Mouse (Mus musculus) adrenal gland, adult 2 months (tissue): ENCODE results near the gene Hist1h2be. TPM values are rescaled to one million over a fixed set of nuclear protein-coding genes. Genes with fewer than 3 reads are reported as not detected.

Experiments
- DNase-seq: peaks from one replicate; pipeline ENCODE4 v3.0.0; 2021
- long read RNA-seq: library from polyadenylated mRNA; stranded (forward); transcript quantifications from one replicate; pipeline ENCODE4 v2.0.0, GENCODE M21; 2021
- polyA plus RNA-seq: library from polyadenylated mRNA; depleted of rRNA; stranded (reverse); fragments of >200 nt; gene quantifications from 2 replicates; pipeline ENCODE4 v1.2.3, GENCODE M21; 2012; rRNA removed
- total RNA-seq, 2 experiments: library from RNA; stranded (reverse); gene quantifications; 2 replicates each; pipeline ENCODE4 v1.2.3; 2021

Hist1h2be gene
- total RNA-seq (10 to 100 TPM; 11.3 to 14.8 TPM), polyA plus RNA-seq (1.7 and 2.0 TPM in 2 replicates)
- long read RNA-seq, partial matches to known transcripts, result 1 of 3 reads
- long read RNA-seq, other reads (novel, unspliced or antisense), result 0 of 3 reads

DNA sequence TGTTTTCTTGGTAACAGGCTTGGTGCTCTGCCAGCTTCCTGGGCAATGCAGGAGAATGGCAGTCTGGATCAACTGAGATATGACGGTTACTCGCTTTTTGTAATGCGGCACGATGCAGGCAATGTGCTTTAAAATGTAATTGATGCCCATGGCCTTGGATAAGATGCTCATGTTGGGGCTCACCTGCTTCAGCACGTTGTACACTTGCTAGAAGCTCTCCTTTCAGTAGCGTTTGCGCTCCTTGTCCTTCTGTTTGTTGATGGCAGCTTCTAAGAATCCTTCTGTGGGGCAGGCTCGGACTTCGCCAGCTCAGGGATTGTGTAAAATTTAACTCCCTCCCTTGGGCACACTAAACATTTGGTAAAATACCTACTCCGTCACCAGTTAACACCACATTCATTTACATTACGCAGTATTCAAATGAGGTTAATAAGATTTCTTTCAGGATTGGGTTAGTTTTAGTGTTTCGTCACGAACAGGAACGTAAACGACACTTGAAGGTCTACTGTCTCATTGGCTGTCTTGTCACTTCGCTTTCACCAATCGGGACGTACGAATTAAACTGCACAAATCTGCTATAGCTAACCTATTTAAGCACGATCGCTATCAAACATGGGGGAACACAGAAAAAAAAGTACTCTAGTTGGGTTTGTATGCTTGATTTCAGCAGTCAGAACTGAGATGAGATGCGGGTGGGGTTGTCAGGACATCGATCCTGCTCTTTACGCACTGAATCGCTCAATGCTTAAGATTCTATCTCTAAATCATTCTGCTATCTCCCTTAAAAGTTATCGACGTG lies at the start of gene Hist1h2be:
TSS of gene Hist1h2be (minus strand) at position 392 of the 799 bp plus-strand sequence.
- peak; percentile 78 for DNase-seq

GRCm38 (mm10) chr13:23662536-23662935 lies 41.6 kb upstream of the Hist1h2be start:
- no peak for DNase-seq

DNA sequence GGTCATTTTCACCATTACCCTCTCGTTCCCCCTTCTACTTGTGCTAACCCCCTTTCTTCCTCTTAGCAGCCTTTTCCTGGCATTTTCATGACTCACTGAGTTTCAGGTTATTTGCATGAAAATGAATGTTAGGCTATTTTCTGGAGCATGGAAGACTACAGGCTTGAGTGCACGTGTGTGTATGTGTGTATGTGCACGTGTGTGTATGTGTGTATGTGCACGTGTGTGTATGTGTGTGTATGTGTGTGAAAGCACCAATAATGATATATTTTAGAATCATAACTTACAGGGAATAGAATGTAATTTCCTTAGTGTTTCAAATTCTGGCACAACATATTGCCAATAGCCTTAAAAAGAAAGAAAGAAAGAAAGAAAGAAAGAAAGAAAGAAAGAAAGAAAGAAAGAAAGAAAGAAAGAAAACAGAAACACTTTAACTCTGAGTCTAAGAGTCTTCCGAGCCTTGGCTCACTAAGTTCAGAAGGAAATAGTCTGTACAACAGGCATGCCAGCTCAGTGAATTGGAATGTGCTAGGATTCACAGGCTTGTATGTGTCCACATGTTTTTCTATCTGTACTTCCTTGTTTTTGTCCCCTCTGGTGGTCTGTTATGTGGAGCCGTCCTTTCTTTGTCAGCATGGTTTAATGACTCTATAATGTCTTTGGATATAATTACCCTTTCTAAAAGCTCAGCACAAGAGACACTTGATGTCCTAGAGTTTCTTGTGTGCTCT lies 38.9 kb upstream of the Hist1h2be start:
- DNase-seq, result no peak

DNA sequence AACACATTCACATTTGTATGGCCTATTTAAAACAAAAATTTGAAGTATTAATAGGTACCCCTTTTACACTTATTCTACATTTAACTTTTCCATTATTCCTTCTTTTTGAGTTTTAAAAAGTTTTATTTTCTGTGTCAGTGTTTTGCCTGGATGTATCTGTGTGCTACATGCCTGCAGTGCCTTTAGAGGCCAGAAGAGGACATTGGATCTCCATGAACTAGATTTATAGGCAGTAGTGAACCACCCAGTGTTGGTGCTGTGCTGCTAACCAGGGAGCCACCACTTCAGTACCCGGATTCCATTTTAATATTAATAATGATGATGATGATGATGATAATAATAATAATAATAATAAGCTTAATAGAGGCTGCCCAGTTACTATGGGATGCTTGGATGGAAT lies 9.7 kb upstream of the Hist1h2be start:
- DNase-seq, result no peak

GRCm38 (mm10) chr13:23622861-23623450 lies 2.0 kb upstream of the Hist1h2be start:
- no peak for DNase-seq

DNA sequence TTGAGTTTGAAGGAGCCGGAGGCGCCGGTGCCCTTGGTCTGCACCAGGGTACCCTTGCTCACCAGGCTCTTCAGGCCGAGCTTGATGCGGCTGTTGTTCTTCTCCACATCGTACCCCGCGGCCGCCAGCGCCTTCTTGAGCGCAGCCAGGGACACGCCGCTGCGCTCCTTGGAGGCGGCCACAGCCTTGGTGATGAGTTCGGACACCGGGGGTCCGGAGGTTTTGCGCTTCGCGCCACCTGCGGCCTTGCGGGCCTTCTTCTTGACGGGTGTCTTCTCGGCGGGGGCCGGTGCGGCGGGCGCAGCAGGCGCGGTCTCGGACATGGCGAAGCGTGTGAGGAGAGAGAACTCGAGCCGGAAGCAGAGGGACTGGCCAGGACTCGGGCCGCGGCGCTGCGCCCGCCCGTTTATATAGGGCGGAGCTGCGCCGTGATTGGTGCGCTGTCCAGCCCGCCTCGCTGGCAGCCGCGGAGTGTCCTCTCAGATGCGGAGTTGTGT lies 1.3 kb upstream of the Hist1h2be start, which contains the start of gene Hist1h1e:
TSS of gene Hist1h1e (minus strand) at position 384 of the 497 bp plus-strand sequence.
- DNase-seq, result peak; percentile 96

DNA sequence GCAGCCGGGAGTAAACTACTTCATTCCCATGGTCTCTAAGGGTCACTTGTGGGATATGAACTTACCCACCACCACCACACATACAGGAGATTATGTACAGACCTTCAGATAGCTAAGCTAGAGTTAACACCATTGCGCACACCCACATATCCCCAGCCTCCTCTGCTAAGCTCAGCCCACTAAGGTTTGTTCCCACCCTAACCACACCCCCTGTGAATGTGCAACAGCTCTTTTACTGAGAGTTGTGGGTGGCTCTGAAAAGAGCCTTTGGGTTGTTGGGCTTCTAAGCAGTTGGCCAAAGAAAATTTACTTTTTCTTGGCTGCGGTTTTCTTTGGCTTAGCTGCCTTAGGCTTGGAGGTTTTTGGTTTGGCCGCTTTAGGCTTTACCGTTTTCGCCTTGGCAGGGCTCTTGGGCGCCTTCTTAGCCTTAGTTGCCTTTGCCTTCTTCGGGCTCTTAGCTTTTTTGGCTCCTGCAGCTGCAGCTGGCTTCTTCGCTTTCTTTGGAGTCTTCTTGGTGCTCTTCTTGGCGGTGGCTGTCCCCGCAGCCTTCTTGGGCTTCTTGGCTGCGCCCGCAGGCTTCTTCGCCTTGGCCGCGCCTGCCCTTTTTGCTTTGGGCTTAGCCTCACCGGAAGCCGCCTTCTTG lies 729 bp upstream of the Hist1h2be start:
- DNase-seq, result peak; percentile 89

DNA sequence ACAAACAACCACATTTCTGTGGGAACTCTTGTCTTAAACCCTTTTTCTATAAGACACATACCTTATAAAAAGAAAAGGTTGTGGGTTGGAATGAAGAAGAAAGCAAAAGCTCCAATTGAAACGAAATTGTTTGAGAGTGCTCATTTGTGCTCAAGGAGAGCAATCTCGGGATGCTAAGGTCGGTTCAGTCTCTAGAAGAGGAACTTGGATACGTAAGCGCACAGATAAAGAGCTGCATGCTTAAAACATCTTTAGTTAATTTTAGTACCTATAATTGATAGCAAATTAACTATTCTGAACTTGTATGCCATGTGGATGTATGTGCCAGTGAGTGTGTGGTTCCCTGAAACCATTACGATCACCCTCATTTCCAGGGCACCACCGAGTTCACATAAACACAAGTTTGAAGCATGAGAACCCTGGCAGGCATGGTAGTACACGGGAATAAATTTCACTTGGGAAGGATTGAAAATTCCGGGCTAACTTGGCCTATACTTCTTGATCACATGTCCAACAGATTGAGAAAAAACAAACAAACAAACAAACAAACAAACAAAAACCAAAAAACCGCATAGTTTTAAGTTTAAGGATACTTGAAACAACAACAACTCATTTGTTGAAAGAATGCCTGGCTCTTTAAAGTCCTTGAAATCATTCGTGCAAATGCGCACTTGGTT lies 730 bp downstream of the Hist1h2be start:
- no peak for DNase-seq

DNA sequence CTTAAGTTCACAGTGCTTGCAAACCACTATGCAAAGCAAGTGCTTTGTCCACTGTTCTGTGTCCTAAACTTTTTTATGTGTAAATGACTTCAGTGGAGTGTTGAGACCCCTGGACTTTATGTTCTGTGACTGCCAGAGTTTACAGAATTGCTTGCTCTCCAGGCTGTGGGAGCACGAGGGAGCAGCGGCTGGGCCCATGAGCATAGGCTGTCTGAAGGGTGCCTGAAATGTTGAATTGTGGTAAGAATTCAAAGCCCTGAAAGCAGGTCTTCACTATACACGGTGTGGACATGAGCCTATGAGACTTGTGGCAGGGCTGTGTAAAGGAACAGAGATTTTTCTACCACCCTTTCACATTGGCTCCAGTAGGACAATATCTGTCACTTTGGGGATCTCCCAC lies 9.3 kb downstream of the Hist1h2be start:
- no peak for DNase-seq

DNA sequence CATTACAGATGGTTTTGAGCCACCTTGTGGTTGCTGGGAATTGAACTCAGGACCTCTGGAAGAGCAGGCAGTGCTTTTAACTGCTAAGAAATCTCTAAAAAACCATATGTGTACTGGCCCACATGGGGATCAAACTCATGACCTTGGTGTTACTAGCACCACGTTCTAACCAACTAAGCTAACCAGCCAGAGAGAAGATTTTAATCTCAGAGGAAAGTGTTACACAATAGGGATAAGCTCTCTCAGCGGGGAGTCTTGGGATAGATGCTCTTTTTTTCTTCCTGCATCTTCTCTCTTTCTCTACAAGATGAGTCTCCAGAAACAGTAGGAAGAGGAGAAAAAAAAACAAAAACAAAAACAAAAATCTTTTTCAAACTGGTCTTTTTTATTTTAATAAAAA lies 10.5 kb downstream of the Hist1h2be start:
- no peak for DNase-seq

- DNase-seq, result no peak
Observed at GRCm38 (mm10) chr13:23609844-23610243, 11.1 kb downstream of the Hist1h2be start.

GRCm38 (mm10) chr13:23609209-23609608 lies 11.7 kb downstream of the Hist1h2be start:
- no peak for DNase-seq

- DNase-seq, result no peak
Observed at GRCm38 (mm10) chr13:23605052-23605451, 15.9 kb downstream of the Hist1h2be start.

GRCm38 (mm10) chr13:23604452-23604851 lies 16.5 kb downstream of the Hist1h2be start:
- no peak for DNase-seq

DNA sequence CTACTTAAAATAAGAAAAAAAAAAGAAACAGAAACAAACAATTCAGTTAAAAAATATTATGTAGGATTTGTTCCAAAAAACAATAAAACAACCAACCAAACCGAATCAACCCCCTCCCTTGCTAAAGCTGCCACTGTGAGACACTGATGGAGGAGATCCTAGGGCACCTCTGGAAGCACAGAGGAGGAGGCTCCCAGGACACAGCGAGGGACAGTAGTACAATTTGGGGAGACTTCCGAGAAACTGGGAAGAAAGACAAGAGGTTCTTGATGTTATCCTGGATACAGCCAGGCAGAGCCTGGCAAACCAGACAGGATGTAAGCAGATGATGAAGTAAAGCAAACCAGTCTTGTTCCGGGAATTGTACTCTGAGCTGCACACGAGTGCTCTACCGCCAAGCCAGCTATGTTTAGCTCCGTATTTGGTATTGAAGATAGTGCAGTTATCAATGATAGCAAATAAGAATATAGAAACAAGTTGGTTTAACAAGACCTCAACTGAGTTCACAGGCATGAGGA lies 17.7 kb downstream of the Hist1h2be start:
- DNase-seq, result no peak

- DNase-seq, result peak; percentile 77
Observed at GRCm38 (mm10) chr13:23597957-23598356, 23.0 kb downstream of the Hist1h2be start.

GRCm38 (mm10) chr13:23595622-23596372 lies 25.1 kb downstream of the Hist1h2be start:
- no peak for DNase-seq

DNA sequence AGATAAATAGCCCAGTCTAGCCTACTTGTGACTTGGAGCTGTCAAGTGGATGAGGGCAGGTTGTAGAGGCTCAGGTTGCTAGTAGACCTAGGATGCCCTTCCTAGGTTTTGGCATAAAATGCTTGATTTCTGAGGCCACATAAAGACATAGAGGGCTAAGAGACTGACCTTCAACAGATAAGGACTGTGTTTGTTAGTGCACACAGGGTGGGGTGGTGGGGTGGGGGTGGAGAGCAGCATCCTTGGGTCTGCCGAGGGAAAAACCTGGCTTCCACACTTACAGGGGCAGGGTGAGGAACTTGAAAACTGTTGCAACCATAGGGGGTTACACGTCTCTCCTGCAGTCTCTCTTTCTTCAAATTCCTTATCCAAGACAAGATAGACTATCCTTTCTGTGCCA lies 25.7 kb downstream of the Hist1h2be start:
- no peak for DNase-seq

DNA sequence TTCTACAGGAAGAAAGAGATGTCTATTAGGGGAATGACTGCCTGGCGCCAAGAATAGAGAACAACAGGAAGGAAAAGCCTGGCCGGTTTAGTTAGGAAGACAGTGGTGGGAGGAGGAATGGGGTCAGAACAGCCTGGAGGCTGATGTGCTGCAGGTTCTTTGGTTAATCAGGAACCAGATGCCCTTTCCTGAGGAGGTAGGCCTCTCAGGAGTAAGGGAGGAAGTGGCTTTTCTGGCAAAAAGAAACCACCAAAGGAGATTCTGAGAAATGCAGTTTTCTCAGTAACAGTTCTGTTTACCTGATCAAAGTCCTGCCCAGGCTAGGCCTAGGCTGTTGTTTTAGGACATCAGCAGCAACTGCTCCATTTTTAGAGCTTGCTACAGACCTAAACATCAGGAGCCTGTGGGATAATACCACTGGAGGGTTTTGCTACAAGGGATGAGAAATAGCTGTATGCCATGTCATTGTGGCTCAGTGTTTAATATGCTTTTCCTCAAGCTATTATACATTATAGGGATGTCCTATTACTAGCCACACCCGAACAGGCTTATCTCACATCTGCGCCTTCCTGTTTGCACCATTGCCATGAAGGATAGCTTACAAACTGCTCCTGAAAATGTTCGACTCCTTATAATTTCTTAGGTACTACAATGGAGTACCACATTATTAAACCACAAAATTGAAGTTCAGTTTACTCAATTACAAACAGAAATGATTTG lies 27.7 kb downstream of the Hist1h2be start:
- no peak for DNase-seq

GRCm38 (mm10) chr13:23592614-23593013 lies 28.3 kb downstream of the Hist1h2be start:
- DNase-seq, result no peak
